Mouse (Mus musculus) thymus, adult 2 months (tissue): ENCODE measurements at regions not wholly inside any gene's neighbourhood (a gene's known extent, or its start where the extent isn't known, plus 50 kb on each side); places are given as distances from the start of the nearest gene placed in this dataset.

ENCODE experiments used
- CTCF ChIP-seq: fragments of 200-500 bp; IDR thresholded peaks from 2 replicates; pipeline ENCODE4 v1.5.1; 2012; ENCODE audit warnings: mild to moderate bottlenecking, control low read depth, low read length, moderate library complexity, borderline replicate concordance; ENCODE audit not compliant: control insufficient read depth, poor library complexity, insufficient read depth; ENCODE audit errors: extremely low read depth
- POLR2A ChIP-seq: fragments of 200-500 bp; IDR thresholded peaks from 2 replicates; pipeline ENCODE4 v1.6.1; 2012; ENCODE audit warnings: mild to moderate bottlenecking, low read length, control low read depth, moderate library complexity; ENCODE audit not compliant: control insufficient read depth, poor library complexity, insufficient read depth; ENCODE audit errors: extremely low read depth

- TF ChIP-seq CTCF (no peak), POLR2A (no peak)
These were observed 66.2 kb upstream of the E2f3 start for GRCm38 (mm10) chr13:30051891-30052550.
